Mouse (Mus musculus) left cerebral cortex, adult 2 months (tissue): Measurements from ENCODE around the gene Pxn. TPM values are rescaled to one million over a fixed set of nuclear protein-coding genes. Genes with fewer than 3 reads are reported as not detected.
A peak's percentile ranks its signal among the peaks of the same experiment; 100 is the strongest.
"Not testable (repeated sequence)": the region's sequence is repeated elsewhere in the genome, so short reads cannot be mapped to it uniquely, and the experiment has no call there.

ENCODE experiments used
- DNase-seq, 2 experiments: peaks; one replicate each; pipeline ENCODE4 v3.0.0; 2021 to 2022; ENCODE audit warnings: low spot score in 2 of 2, mixed read lengths in 1 of 2; ENCODE audit errors: extremely low spot score in 1 of 2
- H3K27ac ChIP-seq: fragments of 200-600 bp; 2 replicates; pipeline ENCODE4 v1.8.1; 2022
- H3K4me3 ChIP-seq: fragments of 200-600 bp; 2 replicates; pipeline ENCODE4 v1.8.1; 2022
- CTCF ChIP-seq: fragments of 200-600 bp; IDR thresholded peaks from 2 replicates; pipeline ENCODE4 v1.8.1; 2022; ENCODE audit warnings: antibody characterized with exemption, mild to moderate bottlenecking, moderate library complexity
- intact Hi-C: fragments of 180-260 bp; cut with DNase I; formaldehyde crosslinking; loops from one replicate; pipeline ENCODE4 v1.15.1; 2025
- total RNA-seq, 2 experiments: library from RNA; stranded (reverse); gene quantifications; 2 replicates each; pipeline ENCODE4 v1.2.3; 2021

Pxn gene
- total RNA-seq, 2 experiments from 2014 or later = 22.8 to 25.7 TPM

DNA sequence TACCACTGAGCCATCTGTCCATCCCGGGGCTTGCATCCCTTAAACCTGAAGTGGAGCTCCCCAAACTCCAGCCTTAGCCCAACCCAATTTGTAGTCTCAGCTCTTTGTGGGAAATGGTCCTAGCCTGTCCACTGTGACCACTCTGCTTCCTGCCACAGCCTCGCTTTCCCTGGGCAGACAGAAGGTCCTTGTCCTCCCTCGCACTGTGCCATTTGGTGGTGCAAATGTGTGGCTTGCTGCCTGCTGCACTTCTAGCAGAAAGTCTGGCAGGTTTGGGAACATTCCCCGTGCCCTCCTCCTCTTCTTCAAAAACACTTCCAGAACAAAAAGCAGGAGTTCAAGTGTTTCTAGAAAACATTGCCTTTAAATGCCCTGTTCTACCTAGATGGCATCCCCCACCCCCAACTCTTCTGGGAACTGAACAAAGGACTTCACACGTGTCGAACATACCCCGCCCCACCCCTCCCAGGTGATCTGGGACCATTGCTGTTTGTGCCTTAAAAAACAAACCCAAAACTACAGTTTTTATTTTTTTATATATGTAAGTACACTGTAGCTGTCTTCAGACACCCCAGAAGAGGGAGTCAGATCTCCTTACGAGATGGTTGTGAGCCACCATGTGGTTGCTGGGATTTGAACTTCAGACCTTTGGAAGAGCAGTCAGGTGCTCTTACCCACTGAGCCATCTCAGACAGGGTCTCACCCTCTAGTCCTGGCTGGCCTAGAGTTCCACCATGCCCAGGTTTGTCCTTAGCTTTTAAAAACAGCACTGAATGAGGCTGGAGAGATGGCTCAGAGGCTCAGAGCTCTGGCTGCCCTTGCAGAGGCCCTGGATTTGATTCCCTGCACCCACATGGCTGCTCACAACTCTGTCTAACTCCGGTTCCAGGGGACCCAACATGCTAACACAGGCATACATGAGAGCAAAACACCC lies 7.9 kb upstream of the Pxn start:
- no peak overlapping the region for H3K27ac ChIP-seq

DNA sequence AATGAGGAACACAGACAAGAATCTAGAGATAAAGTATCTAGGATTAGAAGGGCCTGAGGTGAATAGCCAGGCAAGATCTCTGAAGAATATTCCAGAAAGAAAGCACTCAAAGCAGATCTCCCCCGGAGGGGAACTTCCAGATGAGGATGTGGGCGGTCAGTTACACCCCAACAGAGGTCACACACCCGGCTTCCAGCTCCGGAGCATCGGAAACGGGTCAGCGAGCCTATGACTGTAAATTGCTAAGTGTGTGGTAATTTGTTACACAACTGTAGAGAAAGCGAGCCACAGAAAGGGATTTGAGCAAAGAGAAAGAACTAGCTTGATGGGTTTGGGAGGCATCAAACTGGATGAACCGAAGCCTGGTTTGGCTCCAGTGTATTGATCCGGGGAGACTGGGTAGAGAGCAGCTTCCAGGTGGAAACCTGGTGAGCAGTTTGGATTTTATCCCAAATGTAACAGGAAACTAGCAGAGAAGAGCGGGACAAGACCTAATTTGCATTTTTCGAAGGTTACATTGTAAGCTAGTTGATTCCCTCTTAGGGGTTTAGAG lies 6.0 kb upstream of the Pxn start:
- Histone ChIP-seq H3K4me3 (no peak overlapping the region), H3K27ac (no peak overlapping the region)
- intact Hi-C loops = no loop called here
- no peak for DNase-seq
- TF ChIP-seq CTCF = no peak

More for the DNA sequence above, 7.9 kb upstream of the Pxn start:
- TF ChIP-seq CTCF = no peak
- H3K4me3 ChIP-seq = no peak overlapping the region
- no peak for DNase-seq
- intact Hi-C loops = no loop called here

DNA sequence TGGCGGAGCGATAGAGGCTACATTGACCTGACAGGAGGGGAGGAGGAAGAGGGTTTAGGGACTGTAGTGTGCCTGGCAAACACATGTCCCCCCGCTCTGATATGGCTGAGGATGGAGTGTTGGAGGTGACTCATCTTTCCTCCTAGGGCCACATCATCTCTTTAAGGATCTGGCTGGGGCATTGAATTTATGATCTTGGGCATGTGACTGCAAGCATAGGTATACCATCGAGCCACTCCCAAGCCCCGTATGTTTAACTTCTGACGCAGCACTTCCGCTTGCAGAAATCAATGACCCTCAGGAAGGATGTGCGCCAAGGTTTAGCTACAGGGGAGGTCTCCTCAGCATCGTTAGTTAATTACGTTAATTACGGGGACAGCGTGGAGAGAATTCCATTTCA lies 3.4 kb upstream of the Pxn start:
- TF ChIP-seq CTCF = no peak
- intact Hi-C loops = no loop called here
- DNase-seq = no peak
- Histone ChIP-seq H3K27ac (no peak overlapping the region), H3K4me3 (no peak overlapping the region)

DNA sequence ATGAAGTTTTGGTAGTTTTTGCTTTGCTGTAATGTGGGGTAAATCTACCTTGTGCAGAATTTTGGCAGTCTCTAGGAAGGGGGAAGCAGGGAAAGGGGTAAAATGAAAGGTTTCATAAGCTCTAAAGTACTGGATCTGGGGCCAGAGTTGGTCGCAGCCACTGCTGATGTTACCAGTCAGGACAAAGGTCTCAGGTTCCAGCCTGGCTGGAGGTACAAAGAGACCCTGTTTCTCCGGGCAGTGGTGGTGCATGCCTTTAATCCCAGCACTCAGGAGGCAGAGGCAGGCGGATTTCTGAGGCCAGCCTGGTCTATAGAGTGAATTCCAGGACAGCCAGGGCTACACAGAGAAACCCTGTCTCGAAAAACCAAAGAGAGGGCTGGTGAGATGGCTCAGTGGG lies 859 bp upstream of the Pxn start:
- not testable (repeated sequence) for DNase-seq, H3K4me3 ChIP-seq, H3K27ac ChIP-seq
- intact Hi-C loops = loop anchor here (1.0 to 5.0 kb wide), 2 partner anchors 33 to 52 kb away; partner anchors contain the start of gene Rplp0

DNA sequence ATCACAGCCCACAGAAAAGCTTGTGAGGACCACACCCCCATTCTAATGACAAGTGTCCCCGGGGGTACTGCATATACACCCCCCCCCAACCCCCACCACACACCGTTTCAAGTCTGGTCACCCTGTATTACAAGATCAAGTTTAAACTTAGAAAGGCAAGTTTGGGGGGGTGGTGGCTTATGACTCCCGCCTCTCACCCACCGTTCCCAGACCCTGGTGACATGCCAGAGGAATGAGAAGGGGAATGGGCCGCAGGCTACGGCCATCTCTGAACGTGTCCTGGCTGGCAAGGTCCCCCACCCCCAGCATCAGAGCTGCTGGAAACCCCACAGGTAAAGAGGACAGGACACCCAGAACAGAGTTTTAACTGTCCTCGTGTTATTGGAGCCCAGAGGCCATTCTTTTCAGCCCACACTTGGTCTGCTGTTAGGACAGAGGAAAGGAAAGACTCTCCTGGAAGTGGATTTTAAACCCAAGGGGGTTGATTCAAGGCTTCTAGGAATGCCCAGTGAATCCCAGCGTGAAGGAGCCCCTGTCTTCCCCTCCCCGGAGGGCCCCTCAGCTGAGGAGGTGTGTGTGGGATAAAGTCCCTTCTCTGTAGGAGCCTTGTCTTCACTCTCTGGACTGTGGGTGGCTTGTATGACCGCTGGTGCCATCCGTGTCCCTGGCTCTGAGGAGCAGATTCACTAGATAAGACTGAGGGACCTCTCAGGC lies 948 bp downstream of the Pxn start:
- intact Hi-C loops = loop anchor here (5.0 kb wide), 1 partner anchor 50 kb away; the partner anchor contains the start of gene Rplp0
- H3K27ac ChIP-seq = peak overlapping the region; percentile 33; the same call in 1 of the 2 replicates

DNA sequence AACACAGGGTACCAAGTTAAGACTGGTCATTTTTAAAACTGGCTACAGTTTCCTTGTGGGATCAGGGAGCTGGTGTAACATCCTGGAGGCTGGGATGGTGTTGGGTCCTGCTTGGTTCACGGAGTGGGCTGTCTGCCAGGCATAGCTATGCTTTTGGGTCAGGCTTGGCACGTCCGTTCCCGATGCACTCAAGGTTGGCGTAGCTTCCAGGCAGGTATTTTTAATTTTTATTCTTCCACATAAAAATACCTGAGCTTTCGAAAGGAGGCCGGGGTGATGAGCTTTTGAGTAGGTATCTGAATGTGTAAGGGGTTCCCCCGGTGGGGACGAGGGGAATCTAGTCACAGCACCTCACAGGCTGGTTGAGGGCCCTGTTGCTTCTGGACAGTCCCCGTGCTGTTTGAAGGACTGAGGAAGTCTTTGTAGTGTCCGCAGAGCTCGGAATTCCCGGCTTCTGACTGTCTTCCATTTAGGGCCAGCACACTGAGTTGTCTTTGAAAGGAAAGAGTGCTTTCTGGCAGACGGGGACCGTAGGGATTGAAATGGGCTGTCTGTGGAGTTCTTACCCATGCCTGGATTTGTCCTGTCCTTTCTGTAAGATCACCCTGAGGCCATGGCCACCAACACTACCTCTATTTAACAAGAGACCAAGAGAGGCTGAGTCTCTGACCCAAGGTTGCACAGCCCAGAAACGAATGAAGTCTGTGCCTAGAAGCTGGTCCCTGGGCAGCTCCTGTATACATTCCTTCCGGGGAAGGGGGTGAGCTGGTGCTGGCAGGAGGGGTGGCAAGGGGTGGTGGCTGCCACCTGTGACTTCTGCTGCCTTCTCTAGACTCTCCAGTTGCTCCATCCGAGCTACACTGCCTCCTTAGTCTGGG lies 1.7 kb downstream of the Pxn start:
- Histone ChIP-seq H3K27ac (peak overlapping the region; percentile 61; the same call in 1 of the 2 replicates), H3K4me3 (peak overlapping the region; percentile 100)
- DNase-seq = no peak
- intact Hi-C loops = loop anchor here (5.0 kb wide), 1 partner anchor 49 kb away; the partner anchor contains the start of gene Rplp0
- TF ChIP-seq CTCF = no peak

More for the DNA sequence above, 948 bp downstream of the Pxn start:
- no peak for TF ChIP-seq CTCF
- DNase-seq = no peak
- H3K4me3 ChIP-seq = peak overlapping the region; percentile 100

DNA sequence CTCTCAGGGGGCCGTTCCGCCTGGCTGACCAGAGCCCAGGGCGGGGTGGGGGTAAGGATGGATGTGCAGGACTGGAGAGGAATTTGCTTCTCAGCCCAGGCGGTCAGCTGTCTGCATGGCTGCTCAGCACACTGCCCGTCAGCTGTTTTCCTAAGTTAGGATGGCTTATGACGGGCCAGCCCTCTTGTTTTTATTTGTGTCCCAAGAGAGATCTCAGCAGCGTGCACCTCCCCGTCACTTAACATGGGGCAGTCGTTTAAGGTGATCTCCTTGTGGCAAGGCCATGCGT lies 2.3 kb downstream of the Pxn start:
- TF ChIP-seq CTCF = no peak
- Histone ChIP-seq H3K4me3 (peak overlapping the region; percentile 100), H3K27ac (peak overlapping the region; percentile 61)
- no peak for DNase-seq
- intact Hi-C loops = loop anchor here (5.0 kb wide), 1 partner anchor 48 kb away; the partner anchor contains the start of gene Rplp0

DNA sequence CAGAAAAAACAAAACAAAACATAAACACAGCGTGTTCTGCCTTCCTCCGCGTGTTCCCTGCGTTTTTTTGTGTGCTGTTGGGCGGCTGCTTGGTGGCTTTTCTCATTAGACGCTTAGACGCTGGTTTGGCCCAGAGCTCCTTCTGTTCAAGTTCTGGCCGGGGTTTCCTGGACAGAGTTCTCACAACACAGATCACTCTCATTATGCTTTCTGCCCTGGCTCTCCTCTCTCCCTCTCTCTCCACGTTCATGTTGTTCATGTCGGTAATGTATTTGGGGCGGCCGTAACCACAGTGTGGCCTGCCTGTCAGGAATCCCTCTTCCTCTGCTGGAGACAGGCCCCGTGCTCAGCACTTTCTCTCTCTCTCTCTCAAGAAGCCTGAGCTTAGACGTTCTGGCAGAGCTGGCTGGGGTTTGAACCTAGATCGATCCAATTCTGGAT lies 2.9 kb downstream of the Pxn start:
- H3K27ac ChIP-seq = peak overlapping the region; percentile 65; the same call in 1 of the 2 replicates
- no peak for DNase-seq
- TF ChIP-seq CTCF = no peak
- H3K4me3 ChIP-seq = peak overlapping the region; percentile 100
- intact Hi-C loops = loop anchor here (5.0 kb wide), 1 partner anchor 48 kb away; the partner anchor contains the start of gene Rplp0

DNA sequence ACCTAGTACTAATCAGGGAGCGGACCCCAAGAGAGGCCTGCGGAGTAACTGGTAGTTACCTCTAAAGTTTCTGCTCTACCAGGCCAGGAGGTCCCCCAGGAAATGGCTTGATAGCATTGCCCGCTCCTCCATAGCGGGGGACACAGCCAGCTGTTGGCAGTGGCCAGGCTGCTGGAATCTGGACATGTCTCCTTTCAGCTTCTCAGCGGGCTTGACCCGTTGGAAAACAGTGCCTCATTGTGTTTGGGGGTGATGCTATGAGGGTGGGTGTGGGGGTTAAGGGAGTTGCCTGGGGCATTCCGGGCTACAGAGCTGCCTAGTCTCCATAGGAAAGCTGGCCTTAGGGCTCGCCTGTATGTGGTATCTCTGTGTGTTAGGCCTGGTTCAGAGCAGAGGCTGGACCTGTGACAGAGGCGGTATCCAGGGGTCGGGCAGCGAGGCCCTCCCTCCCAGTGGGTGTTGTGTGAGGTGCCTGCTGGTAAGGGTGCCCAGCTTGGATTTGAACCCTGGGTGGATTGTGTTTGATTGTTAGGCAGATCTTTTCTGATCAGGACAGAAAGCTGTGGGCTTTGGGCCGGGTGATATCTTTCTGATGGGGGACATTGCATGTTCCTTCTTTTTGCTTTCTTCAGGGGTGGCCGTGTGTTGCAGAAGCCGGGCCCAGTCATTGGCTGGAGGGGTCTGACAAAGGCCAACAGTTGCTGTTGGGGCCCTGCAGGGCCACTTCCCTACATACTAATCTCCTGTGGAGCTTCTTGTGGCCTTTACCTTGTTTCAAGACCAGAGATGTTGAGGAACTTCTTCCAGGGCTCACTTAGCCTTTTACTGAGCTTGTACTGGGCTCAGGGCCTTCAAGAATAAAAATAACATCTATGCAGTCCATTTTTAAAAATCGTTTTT lies 3.6 kb downstream of the Pxn start:
- no peak for DNase-seq
- H3K4me3 ChIP-seq = no peak overlapping the region; the same call in 1 of the 2 replicates
- intact Hi-C loops = loop anchor here (5.0 kb wide), 1 partner anchor 47 kb away; the partner anchor contains the start of gene Rplp0
- peak overlapping the region; percentile 65 for H3K27ac ChIP-seq
- TF ChIP-seq CTCF = no peak

DNA sequence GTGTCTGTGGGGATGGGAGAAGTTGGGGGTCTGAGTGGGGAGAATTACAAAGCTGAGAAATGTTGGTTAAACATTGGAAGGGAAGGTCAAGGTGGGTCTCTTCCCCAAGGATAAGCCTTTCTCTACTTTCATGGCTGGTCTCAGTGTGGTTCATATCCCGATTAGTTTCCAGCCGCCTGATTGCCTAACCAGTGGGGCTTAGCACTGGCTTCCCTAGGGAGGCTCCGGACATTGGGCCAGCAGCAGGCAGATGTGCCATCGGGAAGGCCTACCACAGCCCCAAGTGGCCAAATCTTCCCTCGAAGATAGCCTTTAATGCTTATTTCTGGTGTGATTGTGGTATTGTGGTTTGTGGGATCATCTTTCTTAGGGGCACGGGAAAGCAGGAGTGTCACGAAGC lies 5.9 kb downstream of the Pxn start:
- Histone ChIP-seq H3K4me3 (no peak overlapping the region), H3K27ac (no peak overlapping the region)
- no peak for DNase-seq
- intact Hi-C loops = no loop called here
- TF ChIP-seq CTCF = no peak
